Mouse (Mus musculus) megakaryocyte, embryonic 14.5 days (primary cell): ENCODE measurements around the gene Natd1. TPM values are rescaled to one million over a fixed set of nuclear protein-coding genes. Genes with fewer than 3 reads are reported as not detected.
"Not testable (repeated sequence)": the region's sequence is repeated elsewhere in the genome, so short reads cannot be mapped to it uniquely, and the experiment has no call there.

ENCODE experiments used
- H3K27me3 ChIP-seq: replicated peaks from 2 replicates; pipeline ENCODE3; 2012; ENCODE audit warnings: inconsistent platforms
- H3K36me3 ChIP-seq: replicated peaks from 2 replicates; pipeline ENCODE3; 2012; ENCODE audit warnings: low read length, inconsistent platforms, mixed read lengths
- H3K4me1 ChIP-seq: 2 replicates; pipeline ENCODE4 v1.6.1; 2012; ENCODE audit warnings: inconsistent platforms
- H3K4me3 ChIP-seq: replicated peaks from 2 replicates; pipeline ENCODE3; 2012; ENCODE audit warnings: moderate library complexity, mild to moderate bottlenecking, inconsistent platforms
- H3K9me3 ChIP-seq: 2 replicates; pipeline ENCODE4 v1.6.1; 2012; ENCODE audit warnings: inconsistent platforms
- FLI1 ChIP-seq: IDR thresholded peaks from 2 replicates; pipeline ENCODE4 v1.6.1; 2012; ENCODE audit warnings: low read length, inconsistent platforms, mixed read lengths
- GATA1 ChIP-seq: IDR thresholded peaks from 3 replicates; pipeline ENCODE4 v1.6.1; 2012; ENCODE audit warnings: mixed read lengths, low read length, inconsistent platforms, borderline replicate concordance
- polyA plus RNA-seq: library from polyadenylated mRNA; stranded (reverse); fragments of >175 nt; gene quantifications from 2 replicates; pipeline ENCODE4 v1.2.3, GENCODE M21; 2012; ENCODE audit warnings: low replicate concordance; ENCODE audit not compliant: insufficient read depth

Natd1 gene
- polyA plus RNA-seq, 1 experiment = 7.8 TPM

GRCm38 (mm10) chr11:60878056-60878612 lies 36.4 kb downstream of the Natd1 start:
- Histone ChIP-seq H3K4me3 (peak overlapping the region; percentile 100), H3K36me3 (peaks cover 30% of the 10 kb centered on the region), H3K9me3 (no peaks in the 10 kb centered on the region), H3K4me1 (peaks cover 65% of the 10 kb centered on the region), H3K27me3 (no peaks in the 10 kb centered on the region)
- TF ChIP-seq FLI1 (no peak), GATA1 (no peak)

DNA sequence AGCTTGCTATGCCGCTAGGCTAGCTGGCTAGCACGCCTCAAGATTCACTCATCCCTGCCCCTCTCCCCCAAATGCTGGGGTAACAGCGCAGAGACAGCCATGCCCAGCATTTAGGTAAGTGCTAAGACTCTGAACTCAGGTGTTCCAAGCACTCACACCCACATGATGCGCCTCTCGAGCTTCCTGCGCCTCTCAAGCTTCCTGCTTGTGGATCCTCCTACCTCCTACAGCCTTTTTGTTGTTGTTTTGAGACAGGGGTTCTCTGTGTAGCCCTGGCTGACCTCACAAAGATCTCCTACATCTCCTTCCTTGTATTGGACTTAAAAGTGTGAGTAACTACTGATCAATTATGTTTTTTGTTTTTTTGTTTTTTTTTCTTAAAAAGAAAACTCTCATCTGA lies 41.4 kb downstream of the Natd1 start:
- H3K9me3 ChIP-seq = no peaks in the 10 kb centered on the region
- no peak overlapping the region for H3K4me3 ChIP-seq
- H3K4me1 ChIP-seq = peaks cover 64% of the 10 kb centered on the region
- peaks cover 59% of the 10 kb centered on the region for H3K36me3 ChIP-seq
- H3K27me3 ChIP-seq = no peaks in the 10 kb centered on the region
- no peak for TF ChIP-seq FLI1
- no peak for TF ChIP-seq GATA1

GRCm38 (mm10) chr11:60871409-60871808 lies 43.1 kb downstream of the Natd1 start:
- peaks cover 74% of the 10 kb centered on the region for H3K36me3 ChIP-seq

DNA sequence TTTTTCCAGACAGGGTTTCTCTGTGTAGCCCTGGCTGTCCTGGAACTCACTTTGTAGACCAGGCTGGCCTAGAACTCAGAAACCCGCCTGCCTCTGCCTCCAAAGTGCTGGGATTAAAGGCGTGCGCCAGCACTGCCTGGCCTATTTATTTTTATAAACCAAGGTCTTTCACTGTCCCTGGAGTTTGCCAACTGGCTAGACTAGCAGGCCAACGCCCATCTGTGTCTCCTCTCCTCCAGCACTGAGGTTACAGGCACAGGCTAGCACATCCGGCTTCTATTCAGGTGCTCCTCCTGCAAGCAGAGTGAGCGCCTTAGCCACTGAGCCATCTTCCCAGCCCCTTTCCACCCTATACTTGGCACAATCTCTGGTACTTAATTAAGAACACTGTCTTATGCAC lies 45.1 kb downstream of the Natd1 start:
- not testable (repeated sequence) for H3K9me3 ChIP-seq, H3K27me3 ChIP-seq, H3K4me3 ChIP-seq
- Histone ChIP-seq H3K36me3 (peaks cover 80% of the 10 kb centered on the region), H3K4me1 (peaks cover 54% of the 10 kb centered on the region)

More at GRCm38 (mm10) chr11:60871409-60871808, 43.1 kb downstream of the Natd1 start:
- TF ChIP-seq FLI1 = no peak
- TF ChIP-seq GATA1 = no peak
- H3K27me3 ChIP-seq = no peaks in the 10 kb centered on the region
- no peak overlapping the region for H3K4me3 ChIP-seq
- no peaks in the 10 kb centered on the region for H3K9me3 ChIP-seq
- H3K4me1 ChIP-seq = peaks cover 68% of the 10 kb centered on the region

GRCm38 (mm10) chr11:60867904-60868303 lies 46.6 kb downstream of the Natd1 start:
- no peaks in the 10 kb centered on the region for H3K9me3 ChIP-seq
- TF ChIP-seq FLI1 = no peak
- no peak for TF ChIP-seq GATA1
- peaks cover 44% of the 10 kb centered on the region for H3K4me1 ChIP-seq
- no peaks in the 10 kb centered on the region for H3K27me3 ChIP-seq
- peaks cover 87% of the 10 kb centered on the region for H3K36me3 ChIP-seq
- no peak overlapping the region for H3K4me3 ChIP-seq

- Histone ChIP-seq H3K36me3 (peaks cover 86% of the 10 kb centered on the region), H3K4me1 (peaks cover 40% of the 10 kb centered on the region), H3K27me3 (no peaks in the 10 kb centered on the region), H3K9me3 (no peaks in the 10 kb centered on the region), H3K4me3 (no peak overlapping the region)
- no peak for TF ChIP-seq GATA1
- no peak for TF ChIP-seq FLI1
Observed at GRCm38 (mm10) chr11:60867456-60867855, 47.1 kb downstream of the Natd1 start.

DNA sequence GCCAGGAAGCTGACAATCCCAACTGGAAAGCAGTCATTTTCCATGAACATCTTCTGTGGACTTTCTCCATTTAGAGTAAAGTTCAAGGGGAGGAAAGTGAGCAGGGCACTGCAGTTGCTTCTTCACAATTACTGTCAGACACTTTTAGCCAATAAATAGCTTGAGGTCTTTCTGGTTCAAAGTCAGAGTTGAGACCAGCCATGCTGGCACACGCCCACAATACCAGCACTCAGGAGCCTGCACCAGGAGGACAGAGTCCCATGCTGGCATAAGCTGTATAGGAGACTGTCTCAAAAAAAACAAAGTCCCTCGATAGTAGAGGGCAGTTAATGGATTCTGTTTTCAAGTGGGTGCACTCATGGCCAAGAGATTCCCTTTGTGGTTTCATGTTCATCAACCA lies 48.5 kb downstream of the Natd1 start:
- H3K9me3 ChIP-seq = no peaks in the 10 kb centered on the region
- H3K27me3 ChIP-seq = no peaks in the 10 kb centered on the region
- peaks cover 44% of the 10 kb centered on the region for H3K4me1 ChIP-seq
- no peak for TF ChIP-seq FLI1
- no peak for TF ChIP-seq GATA1
- peaks cover 88% of the 10 kb centered on the region for H3K36me3 ChIP-seq
- H3K4me3 ChIP-seq = no peak overlapping the region

- H3K36me3 ChIP-seq = peaks cover 91% of the 10 kb centered on the region
- TF ChIP-seq GATA1 (no peak), FLI1 (no peak)
Observed at GRCm38 (mm10) chr11:60864916-60865315, 49.6 kb downstream of the Natd1 start.

DNA sequence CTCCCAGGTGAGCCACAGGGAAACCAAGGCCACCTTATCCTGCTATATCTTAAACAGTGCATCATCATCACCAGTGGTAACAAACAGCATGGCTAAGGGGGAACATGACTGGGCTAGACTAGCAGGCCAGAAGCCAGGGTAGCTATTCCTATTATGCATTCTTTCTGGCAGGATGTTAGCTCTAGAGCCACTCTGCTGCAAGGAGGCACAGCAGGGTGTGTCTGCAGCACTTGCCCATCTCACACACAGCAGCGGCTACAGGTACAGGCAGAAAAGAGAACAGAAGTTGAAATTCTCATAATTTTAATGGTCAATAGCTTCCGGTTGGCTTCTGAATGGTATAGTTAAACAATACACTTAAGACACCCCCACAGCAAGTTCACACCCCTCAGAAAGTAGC lies 50.4 kb downstream of the Natd1 start:
- H3K27me3 ChIP-seq = no peaks in the 10 kb centered on the region
- H3K9me3 ChIP-seq = no peaks in the 10 kb centered on the region
- H3K4me1 ChIP-seq = peaks cover 43% of the 10 kb centered on the region
- TF ChIP-seq FLI1 (no peak), GATA1 (no peak)
- peaks cover 89% of the 10 kb centered on the region for H3K36me3 ChIP-seq
- no peak overlapping the region for H3K4me3 ChIP-seq

More at GRCm38 (mm10) chr11:60864916-60865315, 49.6 kb downstream of the Natd1 start:
- peaks cover 44% of the 10 kb centered on the region for H3K4me1 ChIP-seq
- no peaks in the 10 kb centered on the region for H3K9me3 ChIP-seq
- no peak overlapping the region for H3K4me3 ChIP-seq
- no peaks in the 10 kb centered on the region for H3K27me3 ChIP-seq

GRCm38 (mm10) chr11:60863196-60863595 lies 51.4 kb downstream of the Natd1 start:
- Histone ChIP-seq H3K9me3 (no peaks in the 10 kb centered on the region), H3K36me3 (peaks cover 94% of the 10 kb centered on the region)

DNA sequence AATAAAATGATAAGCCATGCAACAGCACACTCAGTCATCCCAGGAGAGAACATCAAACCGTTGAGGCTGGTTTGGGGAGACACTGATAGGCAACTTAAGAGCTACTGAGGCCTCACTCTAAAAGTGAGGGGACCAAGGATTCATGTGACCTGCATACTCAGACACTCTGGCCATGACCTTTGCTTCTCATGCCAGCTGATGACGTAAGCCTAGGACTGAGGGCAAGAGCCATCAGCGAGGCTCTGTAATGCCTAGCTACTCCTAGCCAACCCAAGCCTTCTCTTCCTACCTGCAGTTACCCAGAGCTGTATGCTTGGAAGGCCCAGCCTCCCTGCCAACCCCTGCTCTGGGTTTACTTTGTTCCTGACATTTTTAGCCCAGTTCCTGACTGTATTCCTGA lies 52.6 kb downstream of the Natd1 start:
- Histone ChIP-seq H3K4me3 (no peak overlapping the region), H3K9me3 (no peaks in the 10 kb centered on the region), H3K27me3 (no peaks in the 10 kb centered on the region), H3K4me1 (peaks cover 26% of the 10 kb centered on the region), H3K36me3 (peaks cover 94% of the 10 kb centered on the region)
- TF ChIP-seq FLI1 (no peak), GATA1 (no peak)

More at GRCm38 (mm10) chr11:60863196-60863595, 51.4 kb downstream of the Natd1 start:
- H3K4me1 ChIP-seq = peaks cover 37% of the 10 kb centered on the region
- TF ChIP-seq FLI1 (no peak), GATA1 (no peak)
- H3K4me3 ChIP-seq = no peak overlapping the region
- H3K27me3 ChIP-seq = no peaks in the 10 kb centered on the region
